Mouse (Mus musculus): Measurements from ENCODE around the gene Cdkal1. TPM values are rescaled to one million over a fixed set of nuclear protein-coding genes. Genes with fewer than 3 reads are reported as not detected.

Cdkal1 gene
- polyA plus RNA-seq, 1 experiment: 1.2 TPM

- no peak overlapping the region for H3K27ac ChIP-seq (ENCODE audit: insufficient read depth, low read length)
Observed at GRCm38 (mm10) chr13:29148616-29149015, 706.9 kb downstream of the Cdkal1 start.

More at GRCm38 (mm10) chr13:29148616-29149015, 706.9 kb downstream of the Cdkal1 start:
- H3K4me1 ChIP-seq (ENCODE audit: control insufficient read depth, insufficient read depth, insufficient read length): no peaks in the 10 kb centered on the region
- H3K4me3 ChIP-seq (ENCODE audit: extremely low read depth, insufficient read depth, insufficient read length): no peak overlapping the region
- no peaks in the 10 kb centered on the region for H3K27me3 ChIP-seq (ENCODE audit: control insufficient read depth, insufficient read depth, low read length)
- no peak for DNase-seq (ENCODE audit: low read depth in 1 of 2, low spot score in 2 of 2)
- H3K36me3 ChIP-seq (ENCODE audit: control insufficient read depth, insufficient read depth, low read length): no peaks in the 10 kb centered on the region
- TF ChIP-seq CTCF (IDR thresholded peaks at IDR 0.05; ENCODE audit: extremely low read depth, insufficient read depth, insufficient read length, insufficient replicate concordance) (no peak), POLR2A (IDR thresholded peaks at IDR 0.05; ENCODE audit: low read depth, low read length) (no peak)
- 82% methylated on average over 9 of the region's 9 CpGs for whole genome bisulfite sequencing

Other genes with a start within 250 kb of the Cdkal1 start
- 2.1 and 2.2 TPM in 2 replicates for gene E2f3, start 130.4 kb upstream of the Cdkal1 start, polyA plus RNA-seq (2012; rRNA removed)